Mouse (Mus musculus) T-cell, adult 2 months (primary cell): ENCODE data around the gene Fthl17f.
"Not testable (repeated sequence)": the region's sequence is repeated elsewhere in the genome, so short reads cannot be mapped to it uniquely, and the experiment has no call there.

Source experiments
- DNase-seq: peaks from one replicate; pipeline ENCODE4 v3.0.0; 2022; ENCODE audit warnings: low spot score

The Fthl17f gene

GRCm38 (mm10) chrX:9062715-9063114 lies at the start of gene Fthl17f:
Gene Fthl17f, plus strand, starts transcription at chrX:9063015.
- not testable (repeated sequence) for DNase-seq

DNA sequence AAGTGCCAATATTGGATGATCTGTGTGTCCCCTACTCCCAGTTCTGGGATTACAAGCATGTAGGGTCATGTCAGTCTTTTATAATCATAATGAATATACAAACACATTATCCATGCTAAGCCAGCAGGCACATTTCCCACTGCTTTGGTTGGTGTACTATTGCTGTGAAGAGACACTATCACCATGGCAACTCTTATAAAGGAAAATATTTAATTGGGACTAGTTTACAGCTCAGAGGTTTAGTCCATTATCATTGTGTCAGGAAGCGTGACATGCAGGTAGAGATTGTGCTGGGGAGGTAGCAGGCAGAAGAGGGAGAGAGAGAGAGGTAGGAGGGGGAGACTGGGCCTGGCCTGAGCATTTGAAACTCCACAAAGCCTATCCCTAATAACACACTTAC lies 46.7 kb upstream of the Fthl17f start:
- DNase-seq, result no peak

GRCm38 (mm10) chrX:9019481-9019880 lies 43.3 kb upstream of the Fthl17f start:
- DNase-seq, result no peak

DNA sequence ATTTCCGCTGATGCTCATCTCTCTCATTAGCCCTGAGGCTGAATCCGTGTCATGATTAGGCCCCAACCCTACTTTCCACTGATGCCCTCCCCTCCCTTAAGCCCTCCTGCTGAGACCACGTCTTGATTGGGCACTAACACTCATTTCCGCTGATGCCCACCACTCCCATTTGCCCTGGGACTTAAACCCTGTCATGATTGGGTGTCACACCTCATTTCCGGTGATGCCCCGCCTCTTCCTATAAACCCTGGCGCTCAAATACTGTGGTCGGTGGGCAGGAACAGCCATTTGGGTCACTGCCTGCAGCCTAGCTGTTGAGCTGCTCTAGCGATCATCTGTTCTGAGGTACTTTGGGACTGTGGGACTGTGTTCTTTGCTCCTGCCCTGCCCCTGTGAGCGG lies 29.6 kb upstream of the Fthl17f start, which contains the start of gene Fthl17e:
Gene Fthl17e, plus strand, starts transcription at position 301 of the 400 bp plus-strand sequence.
- DNase-seq, result not testable (repeated sequence)

DNA sequence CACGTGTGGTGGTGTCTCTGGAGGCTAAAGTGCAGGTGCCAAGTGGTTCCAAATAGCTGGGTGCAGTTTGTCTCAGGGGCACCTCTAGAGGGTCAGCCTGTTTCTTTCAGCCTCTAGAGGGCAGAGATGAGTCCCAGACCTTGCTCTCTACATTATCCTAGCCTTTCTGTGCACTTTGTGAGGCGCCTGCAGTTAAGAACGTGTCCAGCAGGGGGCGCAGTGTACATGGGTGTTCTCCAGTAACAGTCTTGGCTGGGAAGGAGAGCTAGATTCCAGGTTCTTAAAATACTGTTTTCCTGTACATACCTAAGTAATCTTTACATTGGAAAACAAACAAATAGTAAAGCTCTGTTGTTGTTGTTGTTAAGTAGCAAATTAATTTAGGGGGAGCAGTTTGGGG lies 21.2 kb upstream of the Fthl17f start:
- peak; percentile 17 for DNase-seq

GRCm38 (mm10) chrX:9060952-9061351 lies 1.9 kb upstream of the Fthl17f start:
- DNase-seq, result peak; percentile 28

DNA sequence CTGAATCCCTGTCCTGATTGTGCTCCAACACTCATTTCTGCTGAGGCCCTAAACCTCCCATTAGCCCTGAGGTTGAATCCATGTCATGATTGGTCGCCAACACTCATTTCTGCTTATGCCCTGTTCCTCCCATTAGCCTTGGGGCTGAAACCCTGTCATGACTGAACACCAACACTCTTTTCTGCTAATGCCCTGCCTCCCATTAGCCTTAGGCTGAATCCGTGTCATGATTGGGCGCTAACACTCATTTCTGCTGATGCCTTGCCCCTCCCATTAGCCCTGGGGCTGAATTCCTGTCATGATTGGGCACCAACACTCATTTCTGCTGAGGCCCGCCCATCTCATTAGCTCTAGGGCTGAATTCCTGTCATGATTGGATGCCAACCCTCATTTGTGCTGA lies 714 bp upstream of the Fthl17f start:
- DNase-seq, result no peak

DNA sequence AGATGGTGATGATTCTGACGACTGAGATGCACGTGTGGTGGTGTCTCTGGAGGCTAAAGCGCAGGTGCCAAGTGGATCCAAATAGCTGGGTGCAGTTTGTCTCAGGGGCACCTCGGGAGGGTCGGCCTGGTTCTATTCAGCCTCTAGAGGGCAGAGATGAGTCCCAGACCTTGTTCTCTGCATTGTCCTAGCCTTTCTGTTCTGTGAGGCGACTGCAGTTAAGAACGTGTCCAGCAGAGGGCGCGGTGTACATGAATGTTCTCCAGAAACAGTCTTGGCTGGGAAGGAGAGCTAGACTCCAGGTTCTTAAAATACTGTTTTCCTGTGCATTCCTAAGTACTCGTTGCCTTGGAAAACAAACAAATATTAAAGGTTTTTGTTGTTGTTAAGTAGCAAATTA lies 14.9 kb downstream of the Fthl17f start:
- peak; percentile 55 for DNase-seq

- not testable (repeated sequence) for DNase-seq
These were observed 32.3 kb downstream of the Fthl17f start for GRCm38 (mm10) chrX:9095066-9095465.

DNA sequence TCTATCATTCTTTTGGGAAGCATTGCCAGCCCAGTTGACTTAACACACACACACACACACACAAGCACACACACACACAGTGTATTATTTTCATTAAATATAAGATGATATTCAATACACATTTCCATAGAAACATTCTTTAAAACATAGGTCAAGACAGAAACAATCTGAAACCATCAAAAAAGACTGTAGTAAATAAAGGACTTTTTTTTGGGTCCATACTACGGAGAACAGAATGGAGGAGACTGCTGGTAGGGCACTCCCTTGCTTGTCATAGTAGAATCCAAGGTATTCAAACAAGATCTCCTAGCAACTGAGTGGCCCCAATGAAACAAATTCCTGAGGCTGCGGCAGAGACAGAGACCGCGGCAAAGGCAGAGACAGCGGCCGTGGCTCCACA lies 41.4 kb downstream of the Fthl17f start, which contains the start of gene 4930402K13Rik:
Gene 4930402K13Rik, plus strand, starts transcription at position 301 of the 400 bp plus-strand sequence.
- DNase-seq, result no peak

- no peak for DNase-seq
These were observed 47.6 kb downstream of the Fthl17f start for GRCm38 (mm10) chrX:9110381-9110780.
